Mouse (Mus musculus) cerebellum, adult 18-20 months (tissue): ENCODE measurements around the gene Olfr975.
"Not testable (repeated sequence)": the region's sequence is repeated elsewhere in the genome, so short reads cannot be mapped to it uniquely, and the experiment has no call there.

ENCODE experiments used
- DNase-seq, 2 experiments: peaks; one replicate each; pipeline ENCODE4 v3.0.0; 2021

Gene Olfr975

GRCm38 (mm10) chr9:39951946-39952345 lies at the start of gene Olfr975:
Olfr975 (minus strand) TSS chr9:39952046.
- no peak for DNase-seq

GRCm38 (mm10) chr9:39991813-39992212 lies 40.0 kb upstream of the Olfr975 start, which contains the start of gene Olfr978:
Olfr978 (plus strand) TSS chr9:39992113.
- no peak for DNase-seq

- DNase-seq = not testable (repeated sequence)
Observed at GRCm38 (mm10) chr9:39976581-39977145, 24.8 kb upstream of the Olfr975 start.

GRCm38 (mm10) chr9:39961033-39961432 lies 9.2 kb upstream of the Olfr975 start, which contains the start of gene Olfr976:
Olfr976 (minus strand) TSS chr9:39961133.
- DNase-seq = not testable (repeated sequence)

GRCm38 (mm10) chr9:39937201-39937600 lies 14.6 kb downstream of the Olfr975 start, which contains the start of gene Olfr974:
Olfr974 (plus strand) TSS chr9:39937501.
- no peak for DNase-seq

GRCm38 (mm10) chr9:39928837-39929236 lies 23.0 kb downstream of the Olfr975 start:
- DNase-seq = not testable (repeated sequence)

GRCm38 (mm10) chr9:39927975-39928836 lies 23.6 kb downstream of the Olfr975 start:
- DNase-seq = not testable (repeated sequence)

GRCm38 (mm10) chr9:39909939-39910338 lies 41.9 kb downstream of the Olfr975 start:
- no peak for DNase-seq

GRCm38 (mm10) chr9:39907036-39907435 lies 44.8 kb downstream of the Olfr975 start, which contains the start of gene Olfr229:
Olfr229 (plus strand) TSS chr9:39907336.
- DNase-seq = no peak

GRCm38 (mm10) chr9:39905106-39905505 lies 46.7 kb downstream of the Olfr975 start:
- DNase-seq = no peak
